Mouse (Mus musculus): ENCODE data around the gene Rfc3. TPM values are rescaled to one million over a fixed set of nuclear protein-coding genes. Genes with fewer than 3 reads are reported as not detected.

The Rfc3 gene
- polyA plus RNA-seq, 1 experiment = not detected

- no peak overlapping the region for H3K27ac ChIP-seq (ENCODE audit: insufficient read depth, low read depth, low read length)
- TF ChIP-seq POLR2A (IDR thresholded peaks at IDR 0.05; ENCODE audit: insufficient read depth, low read depth, low read length) = no peak
- TF ChIP-seq CTCF (IDR thresholded peaks at IDR 0.05; ENCODE audit: insufficient read depth, low read depth, low read length) = no peak
- no peak overlapping the region for H3K4me3 ChIP-seq (ENCODE audit: insufficient read depth, low read depth, low read length)
- 58% methylated on average over 1 of the region's 1 CpGs for WGBS
- H3K4me1 ChIP-seq (ENCODE audit: control insufficient read depth, insufficient read depth, low read length) = no peaks in the 10 kb centered on the region
Measured at GRCm38 (mm10) chr5:151601696-151602095, 49.3 kb downstream of the Rfc3 start.

Other genes with a start within 250 kb of the Rfc3 start
- gene Gm42906, start 223.1 kb downstream of the Rfc3 start, polyA plus RNA-seq (2012; ENCODE audit: insufficient read depth, insufficient read length, low replicate concordance, missing spikeins) = not detected in 2 replicates
- not detected in 2 replicates for gene Vmn2r18, start 45.2 kb downstream of the Rfc3 start, polyA plus RNA-seq (2012; ENCODE audit: insufficient read depth, insufficient read length, low replicate concordance, missing spikeins)